Mouse (Mus musculus): Measurements from ENCODE around the gene Naif1. TPM values are rescaled to one million over a fixed set of nuclear protein-coding genes. Genes with fewer than 3 reads are reported as not detected.

The Naif1 gene
- polyA plus RNA-seq, 1 experiment from 2014 or later: 6.9 TPM

DNA sequence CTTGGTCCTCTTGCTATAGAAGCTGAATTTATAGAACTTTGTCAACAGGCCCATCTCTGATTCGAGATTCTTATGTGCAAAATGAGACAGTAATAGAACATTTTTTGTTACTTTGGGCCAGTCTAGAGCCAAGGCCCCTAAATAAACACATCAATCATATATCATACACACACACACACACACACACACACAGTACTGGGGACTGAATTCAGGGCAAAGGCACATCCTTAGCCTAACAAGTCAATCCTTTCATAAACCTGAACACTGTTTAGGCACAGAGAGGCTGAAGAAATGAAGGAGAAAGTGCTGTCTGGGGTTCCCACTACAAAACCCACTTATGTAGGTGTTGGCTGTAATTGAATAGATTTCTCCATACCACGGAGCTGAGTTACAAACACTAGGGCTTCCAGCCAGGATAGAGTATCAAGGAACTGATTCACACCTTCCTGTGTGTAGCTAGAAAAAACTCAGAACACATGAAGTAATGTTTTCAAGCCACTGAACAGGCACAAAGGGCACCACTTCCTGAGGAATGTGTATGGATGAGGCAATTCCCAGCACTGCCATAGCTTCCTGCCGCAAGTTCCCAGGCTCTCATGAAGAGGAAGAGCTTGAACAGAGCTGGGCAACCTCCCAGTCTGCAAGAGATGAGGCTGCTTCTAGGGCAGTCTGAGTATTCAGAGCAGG, 13.4 kb upstream of the Naif1 start:
- ATAC-seq (ENCODE audit: insufficient read depth, low FRiP score, low TSS enrichment) (no peak), DNase-seq (ENCODE audit: low spot score) (no peak)
- Histone ChIP-seq H3K9ac (ENCODE audit: low read length) (no peak overlapping the region), H3K27me3 (ENCODE audit: control insufficient read depth, insufficient read depth, low read length) (no peaks in the 10 kb centered on the region), H3K4me1 (ENCODE audit: control insufficient read depth, insufficient read depth, low read length) (no peaks in the 10 kb centered on the region), H3K9me3 (ENCODE audit: control insufficient read depth, low read length) (no peaks in the 10 kb centered on the region), H3K4me2 (ENCODE audit: low read depth) (no peak overlapping the region), H3K36me3 (ENCODE audit: control insufficient read depth, insufficient read depth, low read length) (no peaks in the 10 kb centered on the region), H3K4me3 (ENCODE audit: low read depth, low read length) (no peak overlapping the region), H3K27ac (ENCODE audit: low read depth, low read length) (no peak overlapping the region)
- WGBS: 66% methylated on average over 3 of the region's 3 CpGs

DNA sequence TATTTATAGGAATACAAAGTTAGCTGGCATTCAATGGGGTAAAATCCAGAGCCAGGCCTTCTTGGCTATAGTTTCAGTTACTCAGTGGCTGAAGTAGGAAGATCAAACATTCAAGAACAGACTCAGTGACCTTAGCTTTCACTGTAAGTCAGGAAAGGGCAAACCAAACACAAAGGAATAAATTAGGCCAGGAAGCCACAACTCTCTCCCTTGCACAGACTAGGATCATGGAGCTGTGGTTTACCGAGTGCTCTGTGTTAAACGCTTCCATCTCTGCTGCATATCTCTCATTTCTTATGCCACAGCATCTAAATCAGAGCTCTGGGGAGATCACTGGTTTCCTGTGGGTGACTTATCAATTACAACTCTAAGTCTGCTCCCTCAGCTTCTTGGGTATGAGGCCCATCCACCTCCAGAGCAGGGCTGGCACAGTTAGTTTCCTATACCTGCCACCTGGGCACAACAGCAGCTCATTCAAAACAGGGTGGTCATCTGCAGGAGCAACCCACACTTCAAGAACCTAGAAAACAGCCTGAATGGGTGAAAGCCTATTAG, 12.6 kb upstream of the Naif1 start:
- 77% methylated on average over 2 of the region's 2 CpGs for WGBS
- no peak for DNase-seq (ENCODE audit: low spot score)
- Histone ChIP-seq H3K4me1 (ENCODE audit: control insufficient read depth, insufficient read depth, low read length) (no peaks in the 10 kb centered on the region), H3K9me3 (ENCODE audit: control insufficient read depth, low read length) (no peaks in the 10 kb centered on the region), H3K4me3 (ENCODE audit: low read depth, low read length) (no peak overlapping the region), H3K9ac (ENCODE audit: low read length) (no peak overlapping the region), H3K36me3 (ENCODE audit: control insufficient read depth, insufficient read depth, low read length) (no peaks in the 10 kb centered on the region), H3K27me3 (ENCODE audit: control insufficient read depth, insufficient read depth, low read length) (no peaks in the 10 kb centered on the region), H3K4me2 (ENCODE audit: low read depth) (no peak overlapping the region), H3K27ac (ENCODE audit: low read depth, low read length) (no peak overlapping the region)
- ATAC-seq (ENCODE audit: insufficient read depth, low FRiP score, low TSS enrichment): no peak

DNA sequence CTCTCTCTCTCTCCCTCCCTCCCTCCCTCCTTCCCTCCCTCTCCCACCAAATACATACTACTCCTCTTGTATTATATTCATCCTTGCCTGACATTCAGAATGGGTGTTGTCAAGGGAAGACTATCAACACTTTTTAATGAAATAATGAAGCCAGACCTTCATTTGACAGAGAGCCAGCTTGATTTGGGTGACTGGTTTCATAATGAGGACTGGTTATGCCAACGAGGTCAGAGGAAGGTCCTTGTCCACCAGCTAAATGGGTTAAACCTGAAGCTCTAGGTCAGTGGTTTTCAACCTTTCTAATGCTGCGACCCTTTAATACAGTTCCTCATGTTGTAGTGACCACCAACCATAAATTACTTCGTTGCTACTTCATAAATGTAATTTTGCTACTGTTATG, 11.5 kb upstream of the Naif1 start:
- H3K36me3 ChIP-seq (ENCODE audit: control insufficient read depth, insufficient read depth, low read length): no peaks in the 10 kb centered on the region
- no peaks in the 10 kb centered on the region for H3K9me3 ChIP-seq (ENCODE audit: control insufficient read depth, low read length)
- no peak overlapping the region for H3K27ac ChIP-seq (ENCODE audit: low read depth, low read length)
- ATAC-seq (ENCODE audit: insufficient read depth, low FRiP score, low TSS enrichment) (no peak), DNase-seq (ENCODE audit: low spot score) (no peak)
- H3K4me2 ChIP-seq (ENCODE audit: low read depth): no peak overlapping the region
- no peak overlapping the region for H3K4me3 ChIP-seq (ENCODE audit: low read depth, low read length)
- no peak overlapping the region for H3K9ac ChIP-seq (ENCODE audit: low read length)
- no peaks in the 10 kb centered on the region for H3K4me1 ChIP-seq (ENCODE audit: control insufficient read depth, insufficient read depth, low read length)
- no peaks in the 10 kb centered on the region for H3K27me3 ChIP-seq (ENCODE audit: control insufficient read depth, insufficient read depth, low read length)
- 80% methylated on average over 3 of the region's 3 CpGs for WGBS

DNA sequence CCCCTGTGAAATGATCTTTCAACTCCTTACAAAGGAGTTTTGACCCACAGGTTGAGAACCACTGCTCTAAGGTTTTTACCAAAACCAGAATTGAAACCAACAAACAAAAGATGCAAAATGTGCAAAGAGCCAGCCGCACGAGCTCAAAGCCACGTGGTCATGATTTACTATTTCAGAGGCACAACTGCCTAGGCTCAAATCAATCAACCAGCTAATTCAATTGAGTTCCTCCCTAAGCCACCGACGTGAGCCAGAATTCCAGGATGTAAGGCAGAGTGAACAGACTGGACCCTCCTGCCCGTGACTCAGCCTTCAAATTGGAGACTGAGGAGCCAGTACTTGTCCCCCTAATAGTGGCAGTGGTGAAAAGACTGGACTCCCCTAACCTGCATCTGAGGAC, 11.1 kb upstream of the Naif1 start:
- Histone ChIP-seq H3K4me3 (ENCODE audit: low read depth, low read length) (no peak overlapping the region), H3K27me3 (ENCODE audit: control insufficient read depth, insufficient read depth, low read length) (no peaks in the 10 kb centered on the region), H3K27ac (ENCODE audit: low read depth, low read length) (no peak overlapping the region), H3K36me3 (ENCODE audit: control insufficient read depth, insufficient read depth, low read length) (no peaks in the 10 kb centered on the region), H3K9me3 (ENCODE audit: control insufficient read depth, low read length) (no peaks in the 10 kb centered on the region), H3K4me1 (ENCODE audit: control insufficient read depth, insufficient read depth, low read length) (no peaks in the 10 kb centered on the region), H3K4me2 (ENCODE audit: low read depth) (no peak overlapping the region), H3K9ac (ENCODE audit: low read length) (no peak overlapping the region)
- 41% methylated on average over 6 of the region's 6 CpGs for WGBS
- DNase-seq (ENCODE audit: low spot score) (no peak), ATAC-seq (ENCODE audit: insufficient read depth, low FRiP score, low TSS enrichment) (no peak)

DNA sequence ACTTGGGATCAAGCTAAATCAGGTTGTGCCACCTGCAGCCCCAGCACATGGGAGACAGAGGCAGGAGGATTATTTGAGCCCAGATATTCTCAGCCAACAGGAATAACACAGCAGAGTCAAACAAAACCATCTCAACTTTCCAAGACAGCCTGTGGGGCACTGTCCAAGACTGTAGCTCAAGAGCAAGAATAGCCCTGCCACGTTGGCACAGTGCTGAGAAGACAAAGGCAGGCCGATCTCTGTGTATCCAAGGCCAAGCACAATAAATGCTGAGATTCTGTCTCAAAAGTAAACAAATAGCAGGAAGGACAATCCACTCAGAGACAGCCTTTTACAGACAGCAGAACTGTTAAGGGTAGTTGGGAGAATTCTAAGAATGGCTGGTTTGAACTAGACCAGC, 10.1 kb upstream of the Naif1 start:
- DNase-seq (ENCODE audit: low spot score) (no peak), ATAC-seq (ENCODE audit: insufficient read depth, low FRiP score, low TSS enrichment) (no peak)
- Histone ChIP-seq H3K36me3 (ENCODE audit: control insufficient read depth, insufficient read depth, low read length) (no peaks in the 10 kb centered on the region), H3K27me3 (ENCODE audit: control insufficient read depth, insufficient read depth, low read length) (no peaks in the 10 kb centered on the region), H3K27ac (ENCODE audit: low read depth, low read length) (no peak overlapping the region), H3K9ac (ENCODE audit: low read length) (no peak overlapping the region), H3K9me3 (ENCODE audit: control insufficient read depth, low read length) (no peaks in the 10 kb centered on the region), H3K4me2 (ENCODE audit: low read depth) (no peak overlapping the region), H3K4me3 (ENCODE audit: low read depth, low read length) (no peak overlapping the region), H3K4me1 (ENCODE audit: control insufficient read depth, insufficient read depth, low read length) (no peaks in the 10 kb centered on the region)
- WGBS: 60% methylated on average over 2 of the region's 2 CpGs

DNA sequence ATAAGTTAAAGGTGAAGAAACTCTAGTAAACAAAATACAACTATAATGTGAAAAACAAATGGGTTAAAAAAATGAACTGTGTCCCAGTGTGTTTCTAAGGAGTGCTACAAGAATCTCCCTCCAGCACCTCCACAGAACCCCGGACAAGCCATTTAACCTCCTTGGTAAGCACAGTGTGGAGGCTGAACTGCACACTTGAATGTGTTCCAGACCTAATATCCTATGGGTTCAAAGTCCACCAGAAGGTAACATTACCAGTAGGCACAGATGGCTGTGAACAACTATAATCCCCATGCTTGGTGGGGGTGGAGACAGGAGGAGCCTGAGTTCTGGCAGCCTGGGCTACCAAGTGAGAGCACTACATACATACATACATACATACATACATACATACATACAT, 9.6 kb upstream of the Naif1 start:
- Histone ChIP-seq H3K27ac (ENCODE audit: low read depth, low read length) (no peak overlapping the region), H3K9me3 (ENCODE audit: control insufficient read depth, low read length) (no peaks in the 10 kb centered on the region), H3K4me1 (ENCODE audit: control insufficient read depth, insufficient read depth, low read length) (no peaks in the 10 kb centered on the region), H3K4me3 (ENCODE audit: low read depth, low read length) (no peak overlapping the region), H3K4me2 (ENCODE audit: low read depth) (no peak overlapping the region), H3K36me3 (ENCODE audit: control insufficient read depth, insufficient read depth, low read length) (no peaks in the 10 kb centered on the region), H3K27me3 (ENCODE audit: control insufficient read depth, insufficient read depth, low read length) (no peaks in the 10 kb centered on the region), H3K9ac (ENCODE audit: low read length) (no peak overlapping the region)
- DNase-seq (ENCODE audit: low spot score): no peak
- no peak for ATAC-seq (ENCODE audit: insufficient read depth, low FRiP score, low TSS enrichment)
- WGBS: 85% methylated on average over 1 of the region's 1 CpGs

DNA sequence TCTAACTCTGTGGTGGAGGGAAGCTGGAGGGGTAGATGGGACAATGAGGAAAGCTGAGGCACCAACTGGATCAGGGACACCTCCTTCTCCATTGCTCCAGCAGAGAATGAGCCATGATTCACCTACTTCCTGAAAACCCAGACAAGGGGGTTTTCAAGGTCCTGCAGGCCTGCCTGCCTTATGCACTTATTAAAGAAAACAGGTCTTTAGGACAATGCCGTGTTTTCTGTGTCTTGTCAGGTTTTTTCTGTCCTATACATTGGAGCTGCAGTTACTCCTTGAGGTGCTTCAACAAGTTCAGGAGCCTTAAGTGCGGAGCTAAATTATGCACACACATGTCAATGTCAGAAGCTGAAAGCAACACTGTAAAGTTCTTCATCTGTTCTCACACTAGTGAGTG, 8.7 kb upstream of the Naif1 start:
- H3K9me3 ChIP-seq (ENCODE audit: control insufficient read depth, low read length): no peaks in the 10 kb centered on the region
- ATAC-seq (ENCODE audit: insufficient read depth, low FRiP score, low TSS enrichment) (no peak), DNase-seq (ENCODE audit: low spot score) (no peak)
- H3K4me3 ChIP-seq (ENCODE audit: low read depth, low read length): no peak overlapping the region
- WGBS: 86% methylated on average over 2 of the region's 2 CpGs
- H3K27me3 ChIP-seq (ENCODE audit: control insufficient read depth, insufficient read depth, low read length): no peaks in the 10 kb centered on the region
- H3K4me1 ChIP-seq (ENCODE audit: control insufficient read depth, insufficient read depth, low read length): no peaks in the 10 kb centered on the region
- H3K36me3 ChIP-seq (ENCODE audit: control insufficient read depth, insufficient read depth, low read length): no peaks in the 10 kb centered on the region
- H3K4me2 ChIP-seq (ENCODE audit: low read depth): no peak overlapping the region
- H3K9ac ChIP-seq (ENCODE audit: low read length): no peak overlapping the region
- no peak overlapping the region for H3K27ac ChIP-seq (ENCODE audit: low read depth, low read length)

DNA sequence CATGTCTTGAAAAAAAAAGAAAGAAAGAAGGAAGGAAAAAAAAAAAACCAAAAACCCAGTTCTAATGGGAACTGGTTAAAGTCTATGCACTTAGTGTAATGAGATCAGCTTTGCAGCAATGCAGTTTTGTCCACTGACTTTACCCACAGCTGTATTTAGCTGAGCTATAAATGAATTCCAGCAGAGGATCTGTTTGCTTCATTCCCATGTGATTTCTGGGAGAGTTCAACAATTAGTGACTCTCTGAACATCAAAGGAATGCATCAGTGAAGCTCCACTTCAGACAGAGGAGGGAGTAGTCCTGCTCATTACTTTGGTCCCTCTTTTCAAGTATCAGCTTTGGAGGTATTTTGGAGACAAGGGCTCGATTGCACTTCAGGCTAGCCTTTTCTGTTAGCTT, 4.7 kb upstream of the Naif1 start:
- DNase-seq (ENCODE audit: low spot score): no peak
- WGBS: 73% methylated on average over 1 of the region's 1 CpGs
- Histone ChIP-seq H3K4me1 (ENCODE audit: control insufficient read depth, insufficient read depth, low read length) (peaks cover 8% of the 10 kb centered on the region), H3K9me3 (ENCODE audit: control insufficient read depth, low read length) (no peaks in the 10 kb centered on the region), H3K36me3 (ENCODE audit: control insufficient read depth, insufficient read depth, low read length) (no peaks in the 10 kb centered on the region), H3K9ac (ENCODE audit: low read length) (no peak overlapping the region), H3K4me2 (ENCODE audit: low read depth) (no peak overlapping the region), H3K4me3 (ENCODE audit: low read depth, low read length) (no peak overlapping the region), H3K27ac (ENCODE audit: low read depth, low read length) (no peak overlapping the region), H3K27me3 (ENCODE audit: control insufficient read depth, insufficient read depth, low read length) (no peaks in the 10 kb centered on the region)
- ATAC-seq (ENCODE audit: insufficient read depth, low FRiP score, low TSS enrichment): no peak

DNA sequence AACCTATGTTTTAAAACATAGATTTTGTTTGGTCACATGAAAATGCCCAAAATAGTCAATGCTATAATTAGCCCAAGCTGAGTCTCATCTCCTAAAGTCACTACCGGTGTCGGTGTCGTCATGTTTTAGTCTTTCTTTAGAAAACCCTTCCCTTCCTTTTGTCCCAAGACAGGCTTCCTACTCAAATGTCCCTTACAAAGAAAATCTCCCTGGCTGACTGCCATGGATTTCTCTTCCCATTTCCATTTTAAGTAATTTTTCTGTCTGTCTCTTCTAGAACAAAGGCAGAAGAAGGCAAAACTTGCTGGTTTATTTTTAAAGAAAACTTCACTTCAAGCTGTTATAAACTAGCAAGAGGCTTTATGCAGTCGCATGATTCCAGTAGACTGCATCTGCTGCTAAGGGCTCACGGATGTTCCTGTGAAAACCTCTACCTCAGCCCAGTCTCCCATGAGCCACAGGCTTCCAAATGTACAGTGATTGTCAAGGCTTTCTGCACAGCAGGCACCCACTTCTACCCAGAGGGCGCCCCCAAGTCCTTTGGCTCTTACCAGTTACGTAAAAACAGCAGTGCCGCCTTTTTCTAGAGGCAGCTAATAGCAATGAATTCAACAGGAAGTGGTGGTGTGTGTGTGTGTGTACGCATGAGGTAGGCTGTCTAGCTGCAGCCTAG, 2.9 kb upstream of the Naif1 start:
- no peak overlapping the region for H3K9ac ChIP-seq (ENCODE audit: low read length)
- H3K4me3 ChIP-seq (ENCODE audit: low read depth, low read length): no peak overlapping the region
- 88% methylated on average over 9 of the region's 9 CpGs for WGBS
- no peaks in the 10 kb centered on the region for H3K9me3 ChIP-seq (ENCODE audit: control insufficient read depth, low read length)
- H3K36me3 ChIP-seq (ENCODE audit: control insufficient read depth, insufficient read depth, low read length): no peaks in the 10 kb centered on the region
- ATAC-seq (ENCODE audit: insufficient read depth, low FRiP score, low TSS enrichment) (no peak), DNase-seq (ENCODE audit: low spot score) (no peak)
- H3K27ac ChIP-seq (ENCODE audit: low read depth, low read length): no peak overlapping the region
- no peaks in the 10 kb centered on the region for H3K27me3 ChIP-seq (ENCODE audit: control insufficient read depth, insufficient read depth, low read length)
- H3K4me1 ChIP-seq (ENCODE audit: control insufficient read depth, insufficient read depth, low read length): peaks cover 8% of the 10 kb centered on the region
- H3K4me2 ChIP-seq (ENCODE audit: low read depth): no peak overlapping the region

Measured in neural tube, embryonic 11.5 days (tissue).